18 mouse cellular contexts compared by ENCODE assay signal in the genomic region with DNA sequence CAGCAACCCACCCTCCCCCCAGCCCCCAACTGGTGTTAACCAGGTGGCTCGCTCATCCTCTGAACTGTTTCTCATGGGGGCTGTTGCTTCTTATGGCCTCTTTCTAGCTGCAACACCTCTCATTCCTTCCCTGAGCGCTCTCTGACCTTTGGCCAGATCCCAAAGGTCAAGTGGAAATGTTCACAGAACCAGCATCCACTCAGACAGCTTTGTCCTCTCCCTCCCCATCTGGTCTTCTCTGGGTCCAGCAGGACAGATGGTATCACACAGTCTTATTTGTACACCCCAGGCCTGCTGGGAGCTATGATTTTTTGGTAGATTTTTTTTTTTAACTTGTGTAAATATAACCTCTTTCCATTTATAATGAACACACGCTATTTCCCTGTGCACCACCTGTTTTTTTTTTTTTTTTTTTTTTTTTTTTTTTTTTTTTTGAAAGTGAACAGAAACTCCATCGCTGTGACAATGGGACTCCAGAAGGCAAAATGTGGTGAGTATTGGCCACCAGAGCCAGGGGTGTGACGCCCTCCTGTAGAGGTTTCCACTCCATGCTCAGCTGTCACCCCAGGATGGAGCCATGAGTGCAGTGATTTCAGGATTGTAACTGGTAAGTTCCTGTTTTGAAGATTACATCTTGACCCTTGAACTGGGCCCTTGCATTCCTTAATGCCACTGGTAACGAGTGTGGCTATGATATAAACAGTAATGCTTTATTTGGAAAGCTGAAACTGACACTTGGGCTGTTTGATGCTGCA. TPM values are rescaled to one million over a fixed set of nuclear protein-coding genes. Genes with fewer than 3 reads are reported as not detected.
A peak's percentile ranks its signal among the peaks of the same experiment; 100 is the strongest.
DNase-seq lines count a peak whose midpoint lies in the region; ATAC-seq and TF ChIP-seq lines count a peak whose summit lies in the region.
"Had no signal": no experiment of that assay in that cellular context is flagged by ENCODE, and none has a peak within 500 bp of the region (broad histone marks: within the 10 kb centered on the region; RNA-seq: fewer than 3 reads in every experiment).

No protein-coding gene starts in this region.

- H3K36me3 ChIP-seq in kidney, adult 2 months (ENCODE audit: control insufficient read depth, insufficient read depth, low read length) = no peaks in the 10 kb centered on the region
- H3K36me3 ChIP-seq in kidney, embryonic 15.5 days = no peaks in the 10 kb centered on the region
- H3K36me3 ChIP-seq in CH12.LX (replicated peaks in 1 of 2; ENCODE audit: control insufficient read depth in 1 of 2, insufficient read depth in 1 of 2, low read length in 1 of 2) = no peaks in the 10 kb centered on the region
- H3K36me3 ChIP-seq in forebrain, embryonic 16.5 days (ENCODE audit: control insufficient read depth, insufficient read depth) = no peaks in the 10 kb centered on the region
- H3K36me3 ChIP-seq: limb, embryonic 13.5 days; midbrain, embryonic 13.5 days had no signal

- no peak overlapping the region for H3K9ac ChIP-seq in kidney, embryonic 15.5 days
- H3K9ac ChIP-seq in CH12.LX (ENCODE audit: insufficient read depth, low read depth) = no peak overlapping the region
- no peak overlapping the region for H3K9ac ChIP-seq in forebrain, embryonic 16.5 days (replicated peaks; ENCODE audit: low read depth, low read length)
- H3K9ac ChIP-seq: limb, embryonic 13.5 days; lung, embryonic 14.5 days; midbrain, embryonic 13.5 days had no signal

- in situ Hi-C loops in CH12.LX (cut with MboI; ENCODE audit: low pct_ligation_motif_present, low pct_unique_long_range_greater_than_20kb, low sequenced_read_pairs) = no loop called here

- H3K27me3 ChIP-seq in kidney, adult 2 months (replicated peaks; ENCODE audit: control insufficient read depth, insufficient read depth, low read length) = no peaks in the 10 kb centered on the region
- H3K27me3 ChIP-seq in kidney, embryonic 15.5 days = no peaks in the 10 kb centered on the region
- H3K27me3 ChIP-seq in CH12.LX (replicated peaks) = no peaks in the 10 kb centered on the region
- H3K27me3 ChIP-seq in forebrain, embryonic 16.5 days (replicated peaks; ENCODE audit: control insufficient read depth, insufficient read depth, low read length) = no peaks in the 10 kb centered on the region
- H3K27me3 ChIP-seq: limb, embryonic 13.5 days; midbrain, embryonic 13.5 days had no signal

- no peak overlapping the region for H3K27ac ChIP-seq in kidney, adult 2 months (ENCODE audit: insufficient read depth, low read depth, low read length)
- no peak overlapping the region for H3K27ac ChIP-seq in kidney, embryonic 15.5 days
- H3K27ac ChIP-seq in CH12.LX (ENCODE audit: insufficient read depth, low read depth) = no peak overlapping the region
- no peak overlapping the region for H3K27ac ChIP-seq in forebrain, embryonic 16.5 days (ENCODE audit: low read length)
- H3K27ac ChIP-seq: layer of hippocampus, adult 2 months; limb, embryonic 13.5 days; midbrain, embryonic 13.5 days had no signal

- no peak for TF ChIP-seq EP300 in CH12.LX (IDR thresholded peaks at IDR 0.05; ENCODE audit: low read length)

- DNase-seq in kidney, adult 2 months = peak; percentile 55
- no peak for DNase-seq in CH12.LX (ENCODE audit: extremely low read depth)
- peak; percentile 79 for DNase-seq in brain, adult 2 months (ENCODE audit: low read depth, low spot score)
- peak; percentile 52 to 58 for DNase-seq in cerebellum, postnatal 14 days
- DNase-seq in T-cell, adult 2 months (ENCODE audit: low spot score) = no peak
- DNase-seq: adrenal gland, postnatal 10 days; lung, embryonic 14.5 days; right cerebral cortex, postnatal 25 days; thymus, adult 2 months had no signal

- H3K4me3 ChIP-seq in kidney, adult 2 months (ENCODE audit: insufficient read depth, low read depth, low read length) = no peak overlapping the region
- H3K4me3 ChIP-seq in kidney, embryonic 15.5 days (replicated peaks) = no peak overlapping the region
- H3K4me3 ChIP-seq in CH12.LX (replicated peaks in 1 of 3; ENCODE audit: low read depth in 2 of 3, low read length in 2 of 3, poor library complexity in 1 of 3) = no peak overlapping the region
- no peak overlapping the region for H3K4me3 ChIP-seq in forebrain, embryonic 16.5 days (replicated peaks; ENCODE audit: low read length)
- H3K4me3 ChIP-seq: layer of hippocampus, adult 2 months; limb, embryonic 13.5 days; midbrain, embryonic 13.5 days had no signal

- no peak for TF ChIP-seq CTCF in kidney, adult 2 months (conservative IDR thresholded peaks at IDR 0.05; ENCODE audit: insufficient read depth, insufficient read length, low read depth, low read length)
- TF ChIP-seq CTCF in CH12.LX (conservative IDR thresholded peaks at IDR 0.05 in 1 of 2, IDR thresholded peaks at IDR 0.05 in 1 of 2; ENCODE audit: low read depth in 2 of 2, low read length in 2 of 2) = no peak

- no peak for ATAC-seq in kidney, embryonic 15.5 days (replicated peaks; ENCODE audit: low FRiP score)
- ATAC-seq in forebrain, embryonic 16.5 days = no peak
- ATAC-seq: midbrain, embryonic 13.5 days had no signal

- no peak for TF ChIP-seq RAD21 in CH12.LX (IDR thresholded peaks at IDR 0.05; ENCODE audit: low read depth, low read length)

- H3K4me2 ChIP-seq in kidney, embryonic 15.5 days = no peak overlapping the region
- H3K4me2 ChIP-seq in CH12.LX (ENCODE audit: insufficient read depth, low read depth, poor library complexity, severe bottlenecking) = no peak overlapping the region
- H3K4me2 ChIP-seq in forebrain, embryonic 16.5 days (ENCODE audit: low read length) = no peak overlapping the region
- H3K4me2 ChIP-seq: heart, embryonic 11.5 days; limb, embryonic 13.5 days; lung, embryonic 14.5 days; midbrain, embryonic 13.5 days had no signal

- H3K79me2 ChIP-seq in CH12.LX (replicated peaks; ENCODE audit: control insufficient read depth, extremely low read depth, insufficient read depth, poor library complexity, severe bottlenecking) = no peaks in the 10 kb centered on the region

- peaks cover 5% of the 10 kb centered on the region; the same call in 1 of the 2 replicates for H3K9me3 ChIP-seq in kidney, embryonic 15.5 days (replicated peaks)
- H3K9me3 ChIP-seq in CH12.LX (replicated peaks; ENCODE audit: low read length) = peaks cover 9% of the 10 kb centered on the region
- no peaks in the 10 kb centered on the region for H3K9me3 ChIP-seq in forebrain, embryonic 16.5 days (ENCODE audit: control insufficient read depth, low read length)

- dilution Hi-C loops in CH12.LX (cut with MboI; ENCODE audit: extremely low pct_ligation_motif_present, extremely low pct_unique_long_range_greater_than_20kb, low sequenced_read_pairs) = no loop called here

- TF ChIP-seq POLR2A in kidney, adult 2 months (IDR thresholded peaks at IDR 0.05; ENCODE audit: low read depth, low read length) = no peak
- no peak for TF ChIP-seq POLR2A in CH12.LX (IDR thresholded peaks at IDR 0.05; ENCODE audit: low read depth, low read length)

- 51% methylated on average over 6 of the region's 6 CpGs for WGBS in kidney, adult 2 months
- 76% methylated on average over 6 of the region's 6 CpGs for WGBS in kidney, embryonic 15.5 days
- 86% methylated on average over 6 of the region's 6 CpGs for WGBS in forebrain, embryonic 16.5 days

- H3K4me1 ChIP-seq in kidney, adult 2 months (ENCODE audit: control insufficient read depth, insufficient read depth, low read length) = 0 out of 2 replicates have a peak, but pooled peaks cover 2% of the 10 kb centered on the region
- H3K4me1 ChIP-seq in kidney, embryonic 15.5 days = peaks cover 27% of the 10 kb centered on the region
- H3K4me1 ChIP-seq in CH12.LX (ENCODE audit: control insufficient read depth in 1 of 2, insufficient read depth in 2 of 2) = peaks cover 0 to 5% of the 10 kb centered on the region in 2 experiments; a peak in 2 of 4 replicates
- H3K4me1 ChIP-seq in forebrain, embryonic 16.5 days (replicated peaks; ENCODE audit: control insufficient read depth, insufficient read depth, low read length) = peaks cover 5% of the 10 kb centered on the region; the same call in 1 of the 2 replicates

TF ChIP-seq in CH12.LX, 34 proteins besides CTCF, POLR2A, EP300 and RAD21:
- TF ChIP-seq ELF1 (IDR thresholded peaks at IDR 0.05; ENCODE audit: low read depth, low read length) = no peak
- peak; percentile 64 for TF ChIP-seq ZNF384 (IDR thresholded peaks at IDR 0.05; ENCODE audit: low read depth, low read length)
- TF ChIP-seq JUN (IDR thresholded peaks at IDR 0.05; ENCODE audit: insufficient read depth, low read depth, low read length) = no peak
- TF ChIP-seq ZC3H11A (IDR thresholded peaks at IDR 0.05; ENCODE audit: low read depth, low read length) = no peak
- TF ChIP-seq USF1 (IDR thresholded peaks at IDR 0.05; ENCODE audit: low read depth, low read length) = no peak
- TF ChIP-seq PAX5 (IDR thresholded peaks at IDR 0.05; ENCODE audit: low read length) = no peak

RNA-seq across cellular contexts. Expression of gene Gm28729, which starts 22.0 kb away (rescaled TPM):
- polyA plus RNA-seq in kidney, adult 2 months (2012; rRNA removed) = not detected in 2 replicates
- polyA plus RNA-seq in kidney, embryonic 15.5 days (2015; fragmentation: Nextera tagmentation; extraction: Ambion mirVana) = not detected in 2 replicates
- total RNA-seq in CH12.LX (2012; rRNA removed) (not detected in 2 replicates), CH12.LX (2014; rRNA removed) (not detected in 2 replicates)
- polyA plus RNA-seq in CH12.LX (2012; ENCODE audit: insufficient read length, low read depth) = not detected in 2 replicates
- polyA plus RNA-seq in forebrain, embryonic 16.5 days (2015; fragmentation: Nextera tagmentation; extraction: Ambion mirVana) = 0.24 and 0.36 TPM in 2 replicates
- total RNA-seq: heart, postnatal 25 days; MEL had no signal
- polyA plus RNA-seq: heart, embryonic 11.5 days; lung, embryonic 14.5 days; midbrain, embryonic 13.5 days; neural tube, embryonic 11.5 days had no signal

RNA-seq across cellular contexts. Expression of gene Rnf7, which starts 24.6 kb away (rescaled TPM):
- 229 and 261 TPM in 2 replicates for polyA plus RNA-seq in kidney, adult 2 months (2012; rRNA removed)
- 208 and 216 TPM in 2 replicates for polyA plus RNA-seq in kidney, embryonic 15.5 days (2015; fragmentation: Nextera tagmentation; extraction: Ambion mirVana)
- 131 and 141 TPM in 2 replicates for total RNA-seq in CH12.LX (2012; rRNA removed)
- total RNA-seq in CH12.LX (2014; rRNA removed) = 277 and 286 TPM in 2 replicates
- 122 and 135 TPM in 2 replicates for polyA plus RNA-seq in CH12.LX (2012; ENCODE audit: insufficient read length, low read depth)
- 179 TPM in 2 replicates for polyA plus RNA-seq in forebrain, embryonic 16.5 days (2015; fragmentation: Nextera tagmentation; extraction: Ambion mirVana)

Comparison
In these comparisons a context has a peak if more than half of its experiments do, and no peak if none do; other contexts are left out.
1. DNase-seq: peak in kidney, adult 2 months (single experiment), brain, adult 2 months (single experiment) and cerebellum, postnatal 14 days (2 of 2); none in CH12.LX (single experiment) and T-cell, adult 2 months (single experiment).